Mouse (Mus musculus) liver, embryonic 11.5 days (tissue): ENCODE data around the gene Trim54. TPM values are rescaled to one million over a fixed set of nuclear protein-coding genes. Genes with fewer than 3 reads are reported as not detected.

ENCODE experiments used
- ATAC-seq: fragments of 200-750 bp; cut with Nextera tagmentation; replicated peaks from 2 replicates; pipeline ENCODE4 v1.8.0; 2017; ENCODE audit warnings: moderate number of reproducible peaks, mild to moderate bottlenecking, moderate TSS enrichment, moderate library complexity; ENCODE audit not compliant: low FRiP score
- DNase-seq: peaks from one replicate; pipeline ENCODE4 v3.0.0-alpha.2; 2017; ENCODE audit warnings: low spot score
- H3K27ac ChIP-seq: fragments of 300-500 bp; sonication (generic); 2 replicates; pipeline ENCODE4 v1.5.1; 2014; ENCODE audit warnings: mild to moderate bottlenecking, low read depth, low read length, control low read depth
- H3K27me3 ChIP-seq: fragments of 300-500 bp; sonication (generic); replicated peaks from 2 replicates; pipeline ENCODE4 v1.6.1; 2014; ENCODE audit warnings: low read length, mixed read lengths; ENCODE audit not compliant: control insufficient read depth, insufficient read depth
- H3K36me3 ChIP-seq: fragments of 300-500 bp; sonication (generic); 2 replicates; pipeline ENCODE4 v1.6.1; 2014; ENCODE audit warnings: mild to moderate bottlenecking, low read length, moderate library complexity, mixed read lengths; ENCODE audit not compliant: control insufficient read depth, insufficient read depth
- H3K4me1 ChIP-seq: fragments of 300-500 bp; sonication (generic); replicated peaks from 2 replicates; pipeline ENCODE4 v1.6.1; 2014; ENCODE audit warnings: low read length, mixed read lengths; ENCODE audit not compliant: control insufficient read depth, insufficient read depth
- H3K4me2 ChIP-seq: fragments of 300-500 bp; sonication (generic); 2 replicates; pipeline ENCODE4 v1.6.1; 2014; ENCODE audit warnings: mild to moderate bottlenecking, control low read depth, moderate library complexity
- H3K4me3 ChIP-seq: fragments of 300-500 bp; sonication (generic); 2 replicates; pipeline ENCODE4 v1.5.1; 2014; ENCODE audit warnings: low read depth, low read length, control low read depth
- H3K9ac ChIP-seq: fragments of 300-500 bp; sonication (generic); 2 replicates; pipeline ENCODE4 v1.6.1; 2014; ENCODE audit warnings: low read depth, low read length, control low read depth
- H3K9me3 ChIP-seq: fragments of 300-500 bp; sonication (generic); 2 replicates; pipeline ENCODE4 v1.6.1; 2016; ENCODE audit warnings: low read length, inconsistent platforms, mixed read lengths; ENCODE audit not compliant: control insufficient read depth
- WGBS: fragments of 180-500 bp; shearing (Covaris S2); extraction: QIAGEN DNeasy Blood & Tissue Kit; methylation state at CpG from one replicate; pipeline ENCODE4 v1.1.7; 2014; 5-methylcytosine and 5-hydroxymethylcytosine counted together
- polyA plus RNA-seq: library from polyadenylated mRNA; unstranded; fragments of >200 nt; fragmentation: Nextera tagmentation; extraction: Ambion mirVana; gene quantifications from 2 replicates; pipeline ENCODE4 v1.2.1, GENCODE M21; 2014

The Trim54 gene
- polyA plus RNA-seq, result 0.43 TPM in 1 of 2 replicates, not detected in the other

DNA sequence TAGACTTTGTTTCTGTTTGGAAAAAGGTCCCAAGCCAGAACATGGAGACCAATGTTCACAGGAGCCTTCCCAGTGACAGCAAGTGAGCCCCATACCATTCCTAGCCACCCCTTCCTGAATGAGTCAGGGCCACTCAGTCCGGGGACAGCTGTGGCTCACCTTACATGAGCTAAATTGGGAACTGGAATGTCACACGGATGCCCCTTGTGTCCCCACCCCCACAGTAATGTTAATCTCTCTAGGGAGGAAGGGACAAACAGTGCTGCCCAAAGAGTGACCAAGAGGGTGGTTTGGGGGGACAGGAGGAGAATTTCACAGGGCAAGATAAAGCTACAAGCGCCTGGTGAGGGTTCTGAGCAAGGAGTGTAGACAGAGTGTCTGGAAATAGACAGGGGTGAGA, at the start of gene Trim54:
Trim54 (plus strand) TSS at position 359 of the 400 bp plus-strand sequence.
- no peak within 1 kb of the TSS for H3K4me3 ChIP-seq
- no peaks in the 10 kb centered on the region for H3K9me3 ChIP-seq
- H3K36me3 ChIP-seq, result no peaks in the 10 kb centered on the region
- H3K27ac ChIP-seq, result no peak within 1 kb of the TSS
- WGBS, result 23% methylated on average over 3 of the region's 3 CpGs
- H3K9ac ChIP-seq, result no peak within 1 kb of the TSS
- 0 out of 2 replicates have a peak, but pooled peaks cover 7% of the 10 kb centered on the region for H3K27me3 ChIP-seq
- DNase-seq, result no peak
- no peak for ATAC-seq
- H3K4me1 ChIP-seq, result no peaks in the 10 kb centered on the region
- H3K4me2 ChIP-seq, result no peak within 1 kb of the TSS

DNA sequence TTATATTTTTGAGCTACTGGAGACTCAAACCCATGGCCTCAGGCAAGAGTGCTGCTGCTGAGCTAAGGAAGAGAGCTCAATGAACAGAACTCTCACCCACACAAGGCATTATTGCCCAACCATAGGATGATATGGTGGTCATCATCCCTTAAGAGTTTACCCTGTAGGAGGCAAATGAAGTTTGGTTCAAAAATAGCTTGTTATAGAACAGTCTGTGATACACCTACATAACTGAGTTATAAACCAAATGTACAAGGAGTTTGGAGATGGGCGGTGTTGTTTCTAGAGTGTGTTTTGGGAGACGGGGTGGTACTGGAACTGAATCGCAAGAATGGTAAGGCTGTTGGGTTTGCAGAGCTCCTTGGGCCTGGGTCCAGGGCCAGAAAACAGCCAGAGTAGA, 46.7 kb upstream of the Trim54 start:
- DNase-seq (no peak), ATAC-seq (no peak)
- 92% methylated on average over 3 of the region's 3 CpGs for WGBS
- no peak overlapping the region for H3K9ac ChIP-seq
- no peak overlapping the region for H3K4me3 ChIP-seq
- H3K36me3 ChIP-seq, result peaks cover 78% of the 10 kb centered on the region
- H3K27ac ChIP-seq, result no peak overlapping the region
- H3K4me1 ChIP-seq, result no peaks in the 10 kb centered on the region
- H3K9me3 ChIP-seq, result no peaks in the 10 kb centered on the region
- H3K27me3 ChIP-seq, result no peaks in the 10 kb centered on the region
- H3K4me2 ChIP-seq, result no peak overlapping the region

DNA sequence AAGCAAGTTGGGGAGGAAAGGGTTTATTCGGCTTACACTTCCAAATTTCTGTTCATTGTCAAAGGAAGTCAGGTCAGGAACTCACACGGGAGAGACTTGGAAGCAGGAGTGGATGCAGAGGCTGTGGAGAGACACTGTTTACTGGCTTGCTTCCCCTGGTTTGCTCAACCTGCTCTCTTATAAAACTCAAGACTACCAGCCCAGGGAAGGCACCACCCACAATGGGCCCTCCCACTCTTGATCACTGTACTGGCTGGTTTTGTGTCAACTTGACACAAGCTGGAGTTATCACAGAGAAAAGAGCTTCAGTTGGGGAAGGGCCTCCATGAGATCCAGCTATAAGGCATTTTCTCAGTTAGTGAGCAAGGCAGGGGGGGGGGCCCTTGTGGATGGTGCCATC, 45.5 kb upstream of the Trim54 start:
- no peaks in the 10 kb centered on the region for H3K27me3 ChIP-seq
- ATAC-seq, result no peak
- H3K9me3 ChIP-seq, result no peaks in the 10 kb centered on the region
- no peak overlapping the region for H3K27ac ChIP-seq
- peaks cover 89% of the 10 kb centered on the region for H3K36me3 ChIP-seq
- H3K9ac ChIP-seq, result no peak overlapping the region
- no peaks in the 10 kb centered on the region for H3K4me1 ChIP-seq
- H3K4me3 ChIP-seq, result no peak overlapping the region
- 74% methylated on average over 2 of the region's 2 CpGs for WGBS
- DNase-seq, result no peak
- no peak overlapping the region for H3K4me2 ChIP-seq

DNA sequence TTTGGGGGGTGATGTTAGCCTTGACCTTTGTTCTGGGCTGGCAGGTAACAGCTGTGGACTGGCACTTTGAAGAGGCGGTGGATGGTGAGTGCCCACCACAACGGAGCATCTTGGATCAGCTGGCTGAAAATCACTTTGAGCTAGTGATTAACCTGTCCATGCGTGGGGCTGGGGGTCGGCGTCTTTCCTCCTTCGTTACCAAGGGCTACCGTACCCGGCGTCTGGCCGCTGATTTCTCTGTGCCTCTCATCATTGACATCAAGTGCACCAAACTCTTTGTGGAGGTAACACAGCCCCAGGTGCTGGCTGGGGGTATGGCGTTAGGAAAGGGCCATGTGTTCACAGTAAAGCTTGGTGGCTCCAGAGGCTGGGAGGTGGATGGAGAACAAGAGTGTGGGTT, 44.7 kb upstream of the Trim54 start:
- ATAC-seq (no peak), DNase-seq (no peak)
- Histone ChIP-seq H3K4me1 (no peaks in the 10 kb centered on the region), H3K9ac (no peak overlapping the region), H3K27me3 (no peaks in the 10 kb centered on the region), H3K4me3 (no peak overlapping the region), H3K9me3 (no peaks in the 10 kb centered on the region), H3K4me2 (no peak overlapping the region), H3K27ac (no peak overlapping the region), H3K36me3 (peaks cover 90% of the 10 kb centered on the region)
- 90% methylated on average over 11 of the region's 11 CpGs for WGBS

DNA sequence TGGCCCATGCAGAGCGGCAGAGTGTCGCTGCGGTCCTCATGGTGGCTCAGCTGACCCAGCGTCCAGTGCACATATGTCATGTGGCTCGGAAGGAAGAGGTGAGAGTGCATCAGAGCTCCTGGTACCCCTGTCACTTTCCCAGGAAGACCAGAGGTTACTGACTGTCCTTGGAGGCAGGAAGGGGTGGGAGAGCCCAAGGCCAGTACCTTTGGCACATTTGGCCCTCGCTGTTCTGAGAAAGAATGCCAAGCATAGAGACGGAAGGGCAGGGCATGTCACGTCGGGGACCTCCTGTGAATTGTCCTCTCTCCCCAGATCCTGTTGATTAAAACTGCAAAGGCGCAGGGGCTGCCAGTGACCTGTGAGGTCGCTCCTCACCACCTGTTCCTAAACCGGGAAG, 43.3 kb upstream of the Trim54 start:
- ATAC-seq, result no peak

DNA sequence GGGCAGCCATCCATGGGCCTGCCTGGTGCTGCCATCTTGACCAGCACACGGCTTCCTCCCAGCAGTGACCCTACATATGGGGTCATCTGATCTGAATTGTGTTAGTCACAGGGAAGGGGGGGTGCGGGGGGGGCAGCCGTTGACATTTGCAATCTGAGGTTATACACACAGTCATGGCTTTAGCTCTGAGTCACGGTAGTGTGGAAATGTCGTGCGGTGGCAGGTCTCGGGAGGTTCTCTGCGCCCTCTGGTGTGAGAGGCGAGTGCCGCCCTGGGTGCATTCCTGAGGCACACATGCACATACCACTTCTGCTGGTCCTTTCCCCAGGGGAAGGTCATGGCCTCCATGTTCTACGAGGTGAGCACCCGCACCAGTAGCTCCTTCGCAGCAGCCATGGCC, 40.2 kb upstream of the Trim54 start:
- Histone ChIP-seq H3K9me3 (no peaks in the 10 kb centered on the region), H3K36me3 (peaks cover 72% of the 10 kb centered on the region), H3K27me3 (no peaks in the 10 kb centered on the region), H3K9ac (no peak overlapping the region), H3K27ac (no peak overlapping the region), H3K4me2 (no peak overlapping the region), H3K4me3 (no peak overlapping the region), H3K4me1 (no peaks in the 10 kb centered on the region)
- 87% methylated on average over 13 of the region's 13 CpGs for WGBS
- DNase-seq (no peak), ATAC-seq (no peak)

More for the DNA sequence above, 43.3 kb upstream of the Trim54 start:
- H3K27me3 ChIP-seq, result no peaks in the 10 kb centered on the region
- H3K27ac ChIP-seq, result no peak overlapping the region
- H3K4me3 ChIP-seq, result no peak overlapping the region
- H3K9ac ChIP-seq, result no peak overlapping the region
- WGBS, result 93% methylated on average over 12 of the region's 12 CpGs
- no peak overlapping the region for H3K4me2 ChIP-seq
- no peaks in the 10 kb centered on the region for H3K9me3 ChIP-seq
- peaks cover 89% of the 10 kb centered on the region for H3K36me3 ChIP-seq
- no peaks in the 10 kb centered on the region for H3K4me1 ChIP-seq
- no peak for DNase-seq

DNA sequence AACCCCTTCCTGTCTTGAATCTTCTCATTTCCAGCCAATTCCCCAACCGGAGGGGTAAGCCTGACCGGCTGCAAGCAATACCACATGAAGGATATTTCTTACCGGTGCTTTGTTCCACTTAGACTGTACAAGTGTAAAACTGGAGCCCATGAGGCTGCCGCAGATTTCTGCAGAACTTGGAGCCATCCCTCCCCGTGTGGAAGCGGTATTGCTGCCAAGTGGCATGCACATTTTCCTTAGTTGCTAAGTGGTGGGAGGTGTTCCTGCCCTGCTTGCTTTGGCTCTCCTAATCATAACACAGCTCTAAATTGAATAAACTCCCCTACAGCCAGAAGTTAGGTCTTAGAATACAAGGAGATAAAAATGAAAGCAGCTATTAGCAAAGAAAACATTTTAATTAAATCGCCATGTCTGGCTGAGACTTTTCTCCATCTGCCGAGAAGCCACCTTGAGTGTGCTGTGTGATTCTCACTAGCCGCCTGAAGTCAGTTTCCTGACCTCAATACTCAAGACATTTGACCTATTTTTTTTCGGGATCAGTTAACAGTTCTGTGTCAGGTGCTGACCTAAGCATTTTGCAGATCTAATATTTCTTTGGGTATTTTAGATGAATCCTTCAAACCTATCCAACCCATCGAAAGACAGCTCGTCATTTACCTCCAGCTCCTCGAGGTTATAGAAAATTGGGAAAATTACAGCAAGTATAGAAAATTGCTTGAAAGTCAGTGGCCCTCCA, 36.3 kb upstream of the Trim54 start:
- Histone ChIP-seq H3K9ac (no peak overlapping the region), H3K9me3 (no peaks in the 10 kb centered on the region), H3K4me3 (no peak overlapping the region), H3K36me3 (peaks cover 36% of the 10 kb centered on the region), H3K27ac (no peak overlapping the region), H3K27me3 (no peaks in the 10 kb centered on the region), H3K4me1 (peaks cover 11% of the 10 kb centered on the region), H3K4me2 (no peak overlapping the region)
- DNase-seq (no peak), ATAC-seq (no peak)
- 79% methylated on average over 13 of the region's 13 CpGs for WGBS

DNA sequence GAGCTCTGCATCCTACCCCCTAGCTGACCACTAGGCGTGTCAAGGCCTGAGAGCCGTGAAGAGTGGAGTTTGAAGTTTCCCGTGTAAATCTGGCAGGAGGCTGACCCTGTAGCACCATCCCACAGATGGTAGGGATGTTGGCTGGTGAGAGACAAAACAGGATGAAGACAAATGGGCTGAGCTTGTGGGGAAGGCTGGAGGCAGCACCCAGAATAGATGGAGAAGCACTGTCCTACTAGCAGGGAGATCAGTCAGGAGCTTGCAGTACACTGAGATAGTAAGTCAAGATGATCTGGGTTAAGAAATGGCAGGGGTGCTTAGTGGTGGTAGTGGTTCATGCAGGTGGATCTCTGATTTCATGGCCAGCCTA, 35.7 kb upstream of the Trim54 start:
- no peaks in the 10 kb centered on the region for H3K27me3 ChIP-seq
- H3K9me3 ChIP-seq, result no peaks in the 10 kb centered on the region
- H3K36me3 ChIP-seq, result peaks cover 31% of the 10 kb centered on the region
- H3K4me1 ChIP-seq, result peaks cover 11% of the 10 kb centered on the region
- H3K9ac ChIP-seq, result no peak overlapping the region
- H3K4me3 ChIP-seq, result no peak overlapping the region
- no peak overlapping the region for H3K27ac ChIP-seq
- WGBS, result 61% methylated on average over 3 of the region's 3 CpGs
- no peak overlapping the region for H3K4me2 ChIP-seq
- DNase-seq (no peak), ATAC-seq (no peak)

DNA sequence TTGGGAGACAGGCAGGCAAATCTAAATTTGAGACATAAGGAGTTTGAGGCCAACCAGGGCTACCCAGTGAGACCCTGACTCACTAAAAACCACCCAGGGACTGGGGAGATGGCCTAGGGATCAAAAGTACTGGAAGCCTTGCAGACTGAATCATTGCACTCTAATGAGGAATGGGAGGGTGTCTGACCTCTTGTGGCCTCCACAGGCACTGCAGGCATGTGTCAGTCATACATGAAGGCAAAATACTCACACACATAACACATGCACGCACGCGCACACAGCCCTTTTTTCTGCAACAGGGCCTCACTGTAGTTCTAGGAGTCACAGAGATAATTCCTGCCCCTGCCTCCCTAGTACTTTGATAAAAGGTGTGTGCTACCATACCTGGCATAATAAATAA, 35.1 kb upstream of the Trim54 start:
- peaks cover 11% of the 10 kb centered on the region for H3K4me1 ChIP-seq
- no peak overlapping the region for H3K27ac ChIP-seq
- no peak overlapping the region for H3K4me3 ChIP-seq
- no peaks in the 10 kb centered on the region for H3K9me3 ChIP-seq
- H3K4me2 ChIP-seq, result no peak overlapping the region
- H3K36me3 ChIP-seq, result peaks cover 25% of the 10 kb centered on the region
- DNase-seq, result no peak
- no peak overlapping the region for H3K9ac ChIP-seq
- H3K27me3 ChIP-seq, result peaks cover 1% of the 10 kb centered on the region; the same call in 1 of the 2 replicates
- ATAC-seq, result no peak
- whole genome bisulfite sequencing, result 68% methylated on average over 3 of the region's 3 CpGs
